Mouse (Mus musculus) retina, postnatal 7 days (tissue): Measurements from ENCODE around the gene Cdc42ep5.

ENCODE experiments used
- DNase-seq: peaks from one replicate; pipeline ENCODE4 v3.0.0-alpha.2; 2012; ENCODE audit warnings: low read depth, low spot score

The Cdc42ep5 gene

GRCm38 (mm10) chr7:4146241-4147180 lies 18.1 kb downstream of the Cdc42ep5 start:
- DNase-seq: no peak

- DNase-seq: peak; percentile 46
Observed at GRCm38 (mm10) chr7:4145552-4146190, 19.0 kb downstream of the Cdc42ep5 start.

DNA sequence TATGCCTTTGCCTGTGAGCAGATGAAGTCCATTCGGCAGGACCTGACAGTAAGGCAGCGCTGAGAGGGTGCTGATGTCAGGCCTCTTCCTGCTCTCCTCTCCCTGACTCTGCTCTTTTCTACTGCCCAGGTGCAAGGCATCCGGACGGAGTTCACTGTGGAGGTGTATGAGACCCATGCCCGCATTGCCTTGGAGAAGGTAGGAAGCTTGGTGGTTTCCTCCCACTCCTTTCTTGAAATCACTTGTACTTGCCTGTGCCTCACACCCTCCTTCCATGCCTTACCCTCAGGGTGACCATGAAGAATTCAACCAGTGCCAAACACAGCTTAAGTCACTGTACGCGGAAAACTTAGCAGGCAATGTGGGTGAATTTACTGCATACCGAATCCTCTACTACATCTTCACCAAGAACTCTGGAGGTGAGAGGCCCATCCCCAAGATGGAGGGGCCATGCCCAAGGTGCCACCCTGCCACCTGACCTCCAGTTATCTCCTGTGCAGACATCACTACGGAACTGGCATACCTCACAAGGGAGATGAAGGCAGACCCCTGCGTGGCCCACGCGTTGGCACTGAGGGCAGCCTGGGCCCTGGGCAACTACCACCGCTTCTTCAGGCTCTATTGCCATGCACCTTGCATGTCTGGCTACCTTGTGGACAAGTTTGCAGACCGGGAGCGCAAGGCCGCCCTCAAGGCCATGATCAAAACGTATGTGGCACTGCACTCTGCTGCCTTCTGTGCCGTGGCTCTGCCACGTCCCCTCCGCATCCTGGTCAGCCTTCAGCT lies 19.7 kb downstream of the Cdc42ep5 start:
- no peak for DNase-seq

GRCm38 (mm10) chr7:4144046-4144445 lies 20.6 kb downstream of the Cdc42ep5 start:
- no peak for DNase-seq

DNA sequence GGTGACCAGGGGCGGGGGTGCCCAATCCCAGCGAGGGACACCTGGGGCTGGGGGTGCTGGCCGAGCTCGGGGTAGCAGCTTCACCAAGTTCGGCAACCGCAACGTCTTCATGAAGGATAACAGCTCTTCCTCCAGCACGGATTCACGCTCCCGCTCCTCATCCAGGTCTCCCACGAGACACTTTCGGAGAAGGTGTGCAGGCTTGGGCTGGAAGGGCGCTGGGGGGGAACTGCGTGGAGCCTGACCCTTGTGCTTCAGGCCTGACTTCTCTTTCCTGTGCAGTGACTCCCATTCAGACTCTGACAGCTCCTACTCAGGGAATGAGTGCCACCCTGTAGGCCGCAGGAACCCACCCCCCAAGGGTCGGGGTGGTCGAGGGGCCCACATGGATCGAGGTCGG lies 21.2 kb downstream of the Cdc42ep5 start:
- no peak for DNase-seq

DNA sequence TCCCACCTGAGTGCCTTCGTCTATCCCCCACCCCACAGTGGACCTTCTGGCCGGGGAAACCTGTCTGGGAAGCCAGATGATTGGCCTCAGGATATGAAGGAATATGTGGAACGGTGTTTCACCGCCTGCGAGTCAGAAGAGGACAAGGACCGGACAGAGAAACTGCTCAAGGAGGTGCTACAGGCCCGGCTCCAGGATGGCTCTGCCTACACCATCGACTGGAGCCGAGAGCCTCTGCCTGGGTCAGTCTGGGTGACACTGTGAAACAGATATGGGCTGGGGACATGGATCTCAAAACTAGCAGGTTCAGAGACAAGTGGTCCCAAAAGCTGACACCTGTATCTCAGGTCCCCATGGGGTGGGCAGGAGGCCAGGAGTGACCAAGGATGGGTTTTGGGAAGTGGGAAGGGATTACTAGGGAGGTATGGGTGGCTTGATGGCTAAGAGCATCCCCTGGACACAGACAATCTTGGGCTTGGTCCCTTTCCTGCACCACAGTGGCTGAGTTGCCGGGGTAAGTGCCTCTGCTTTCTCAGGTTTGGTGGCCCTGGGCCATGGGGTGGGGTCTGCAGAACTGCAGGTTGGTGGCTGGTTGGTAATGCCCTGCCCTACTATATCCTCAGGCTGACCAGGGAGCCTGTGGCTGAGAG lies 21.7 kb downstream of the Cdc42ep5 start:
- no peak for DNase-seq

- DNase-seq: no peak
Observed at GRCm38 (mm10) chr7:4141648-4142325, 22.9 kb downstream of the Cdc42ep5 start.

- no peak for DNase-seq
Observed at GRCm38 (mm10) chr7:4139391-4139790, 25.3 kb downstream of the Cdc42ep5 start.

DNA sequence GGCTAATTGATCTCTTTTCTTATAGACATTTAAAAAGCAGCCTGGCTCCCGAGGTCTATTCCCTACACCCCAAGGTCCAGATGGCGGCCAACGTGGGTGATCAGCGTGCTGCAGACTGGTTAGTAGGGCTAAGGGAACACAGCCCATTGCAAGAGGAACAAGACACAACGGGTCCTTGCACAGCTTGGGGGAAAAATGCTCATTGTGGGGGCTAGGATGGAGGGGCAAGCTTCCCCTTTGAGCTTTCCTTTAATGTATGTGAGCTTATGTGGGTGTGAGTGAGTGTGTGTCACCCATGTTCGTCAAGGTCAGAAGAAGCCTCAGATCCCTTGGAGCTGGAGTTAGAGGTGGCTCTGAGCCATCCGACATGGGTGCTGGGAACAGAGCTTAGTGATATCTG lies 26.0 kb downstream of the Cdc42ep5 start:
- DNase-seq: no peak

GRCm38 (mm10) chr7:4138181-4138580 lies 26.5 kb downstream of the Cdc42ep5 start:
- no peak for DNase-seq

- no peak for DNase-seq
Observed at GRCm38 (mm10) chr7:4137746-4138145, 26.9 kb downstream of the Cdc42ep5 start.

DNA sequence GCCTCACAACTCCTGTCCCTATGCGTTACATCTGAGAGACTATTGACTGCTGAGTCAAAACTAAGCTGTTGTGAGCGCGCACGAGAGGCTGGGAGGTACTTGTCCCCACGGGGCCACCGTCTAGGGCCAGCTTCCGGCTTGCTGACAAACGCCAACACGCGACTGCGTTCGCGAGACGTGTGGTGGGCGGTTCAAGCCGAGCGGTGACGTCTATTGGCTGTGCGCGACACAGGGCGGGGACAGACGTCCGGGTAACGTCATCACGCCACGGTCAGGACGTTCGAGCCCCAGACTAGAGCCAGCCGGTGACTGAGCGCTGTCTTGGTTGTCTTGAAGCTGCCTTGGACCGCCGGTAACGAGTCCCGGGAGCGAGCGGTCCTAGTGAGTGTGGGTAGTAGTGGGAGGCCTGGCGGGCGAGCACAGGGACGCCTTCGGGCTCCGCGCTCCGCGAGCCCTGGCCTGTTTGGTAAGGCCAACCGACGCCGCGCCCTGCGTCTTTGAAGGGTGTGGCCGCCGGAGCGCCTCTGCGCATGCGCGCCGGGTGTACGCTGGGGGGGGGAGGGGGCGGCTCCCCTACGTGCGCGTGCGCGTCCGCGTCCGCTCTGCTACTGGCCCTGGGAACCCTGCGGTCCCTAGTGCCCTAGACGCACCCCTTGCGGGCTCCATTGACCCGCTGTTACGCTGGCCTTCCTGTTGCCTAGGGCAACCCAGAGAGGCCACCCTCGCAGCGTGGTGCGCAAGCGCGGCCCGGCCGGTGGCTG lies 27.7 kb downstream of the Cdc42ep5 start, which contains the start of gene Leng8:
Leng8 (plus strand) TSS at position 269 of the 761 bp plus-strand sequence.
- DNase-seq: peak; percentile 97

- DNase-seq: no peak
Observed at GRCm38 (mm10) chr7:4136404-4136770, 28.3 kb downstream of the Cdc42ep5 start.

DNA sequence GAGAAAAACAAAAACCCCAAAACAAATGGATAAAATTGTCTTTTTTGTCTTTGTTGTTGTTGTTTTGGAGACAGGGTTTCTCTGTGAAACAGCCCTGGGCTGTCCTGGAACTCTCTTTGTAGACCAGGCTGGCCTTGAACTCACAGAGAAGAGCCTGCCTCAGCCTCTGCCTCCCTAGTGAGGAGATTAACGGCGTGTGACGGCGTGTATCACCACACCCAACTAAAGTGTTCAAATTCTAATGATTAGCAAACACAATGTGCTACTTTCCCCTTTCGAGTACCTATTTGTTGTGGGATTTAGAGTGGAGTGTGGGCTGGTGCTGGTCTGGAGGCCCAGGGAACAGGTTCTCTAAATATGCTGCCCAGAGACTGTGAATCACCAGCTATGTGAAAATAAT lies 29.7 kb downstream of the Cdc42ep5 start:
- DNase-seq: no peak

- no peak for DNase-seq
Observed at GRCm38 (mm10) chr7:4132998-4133397, 31.7 kb downstream of the Cdc42ep5 start.

DNA sequence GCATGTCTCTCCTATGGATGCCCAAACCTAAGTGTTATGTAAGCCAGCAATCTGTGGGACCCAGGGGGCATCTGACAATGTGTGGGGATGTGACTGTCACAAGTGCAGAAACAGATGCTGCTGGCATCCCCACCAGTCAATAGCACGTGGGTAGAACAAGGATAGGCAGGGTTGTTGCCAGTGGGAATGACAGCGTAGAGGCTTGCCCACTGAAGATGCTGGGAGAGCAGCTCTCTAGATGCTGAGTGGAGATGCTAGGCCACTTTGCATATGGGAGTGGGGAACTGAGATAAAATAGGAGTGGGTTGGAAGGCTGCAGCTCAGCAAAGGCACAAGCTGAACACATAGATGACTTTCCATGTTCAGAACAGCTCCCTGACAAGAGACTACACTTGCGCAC lies 32.1 kb downstream of the Cdc42ep5 start:
- DNase-seq: no peak

GRCm38 (mm10) chr7:4131964-4132363 lies 32.7 kb downstream of the Cdc42ep5 start:
- peak; percentile 63 for DNase-seq

DNA sequence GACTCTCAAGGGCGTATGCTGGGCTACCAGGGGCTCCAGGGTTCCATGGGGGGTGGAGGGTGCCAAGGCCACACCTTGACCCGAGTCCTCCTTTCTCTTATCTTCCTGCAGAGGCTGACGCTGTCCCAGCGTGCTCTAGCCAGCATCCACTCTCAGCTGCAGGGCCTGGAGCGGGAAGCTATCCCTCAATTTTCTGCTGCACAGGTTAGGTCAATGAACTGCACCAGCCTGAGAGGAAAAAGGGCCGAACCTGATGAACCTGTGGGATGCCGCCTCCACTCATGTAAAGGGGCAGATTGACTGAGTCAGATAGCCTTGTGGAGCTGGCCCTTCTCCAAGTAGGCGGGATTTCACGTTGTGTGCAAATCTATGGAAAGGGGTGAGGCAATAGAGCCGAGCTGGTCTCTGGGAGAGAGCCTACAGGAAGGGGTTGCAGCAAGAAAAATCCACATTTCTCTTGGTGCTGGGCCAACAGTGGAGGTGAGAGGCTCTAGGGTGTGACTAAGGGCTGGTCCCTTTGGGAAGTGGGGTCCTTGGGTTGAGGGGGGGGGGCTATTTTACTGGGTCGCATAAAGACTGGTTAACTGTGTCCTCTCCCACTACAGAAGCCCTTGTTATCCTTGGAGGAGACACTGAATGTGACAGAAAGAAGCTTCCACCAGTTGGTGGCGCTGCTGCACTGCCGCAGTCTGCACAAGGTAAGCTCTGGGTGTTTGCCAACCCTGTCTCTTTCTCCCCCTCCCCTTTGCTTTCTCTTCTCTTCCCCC lies 33.8 kb downstream of the Cdc42ep5 start:
- peak; percentile 89 for DNase-seq

GRCm38 (mm10) chr7:4128860-4129259 lies 35.8 kb downstream of the Cdc42ep5 start:
- no peak for DNase-seq
